ENCODE assay signal across 25 mouse cellular contexts in the genomic region with DNA sequence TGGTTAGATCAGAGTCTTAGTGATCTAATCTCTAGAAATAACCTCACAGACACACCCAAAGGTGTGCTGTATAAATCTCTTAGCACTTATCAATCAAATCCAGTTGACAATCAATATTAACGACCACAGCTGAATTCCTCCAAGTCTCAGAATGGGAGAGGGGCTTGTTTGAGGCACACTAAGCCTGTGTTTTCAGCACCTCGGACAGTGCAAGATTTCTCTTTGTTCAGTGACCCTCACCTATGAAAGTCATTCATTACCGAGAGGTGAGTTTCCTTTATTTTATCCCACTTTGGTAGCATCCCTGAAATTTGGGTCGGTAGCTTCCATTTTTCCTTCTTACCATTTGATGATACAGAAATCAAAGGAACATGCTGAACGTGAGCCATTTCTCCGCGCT. TPM values are rescaled to one million over a fixed set of nuclear protein-coding genes. Genes with fewer than 3 reads are reported as not detected.
A peak's percentile ranks its signal among the peaks of the same experiment; 100 is the strongest.
DNase-seq lines count a peak whose midpoint lies in the region; ATAC-seq and TF ChIP-seq lines count a peak whose summit lies in the region.
"Had no signal": no experiment of that assay in that cellular context is flagged by ENCODE, and none has a peak within 500 bp of the region (broad histone marks: within the 10 kb centered on the region; RNA-seq: fewer than 3 reads in every experiment).

No protein-coding gene starts in this region.

- no peaks in the 10 kb centered on the region; the same call in 1 of the 2 replicates for H3K27me3 ChIP-seq in lung, embryonic 14.5 days (ENCODE audit: insufficient read depth, low read length)
- H3K27me3 ChIP-seq in embryonic facial prominence, embryonic 11.5 days (ENCODE audit: control insufficient read depth, insufficient read depth, low read length), result no peaks in the 10 kb centered on the region
- H3K27me3 ChIP-seq: liver, embryonic 13.5 days; lung, embryonic 15.5 days; neural tube, embryonic 13.5 days; Patski had no signal

- H3K36me3 ChIP-seq in lung, embryonic 14.5 days (ENCODE audit: insufficient read depth), result no peaks in the 10 kb centered on the region
- H3K36me3 ChIP-seq in embryonic facial prominence, embryonic 11.5 days (replicated peaks; ENCODE audit: control insufficient read depth, insufficient read depth, low read depth, low read length), result no peaks in the 10 kb centered on the region
- H3K36me3 ChIP-seq: heart, embryonic 13.5 days; liver, embryonic 13.5 days; lung, embryonic 15.5 days; neural tube, embryonic 13.5 days had no signal

- no peaks in the 10 kb centered on the region for H3K9me3 ChIP-seq in lung, embryonic 14.5 days (ENCODE audit: low read depth, low read length)
- no peaks in the 10 kb centered on the region for H3K9me3 ChIP-seq in embryonic facial prominence, embryonic 11.5 days (replicated peaks; ENCODE audit: control insufficient read depth, low read length)
- H3K9me3 ChIP-seq: heart, embryonic 13.5 days; liver, embryonic 13.5 days; lung, embryonic 15.5 days; neural tube, embryonic 13.5 days had no signal

- 56% methylated on average over 7 of the region's 7 CpGs for WGBS in lung, embryonic 14.5 days
- 63% methylated on average over 7 of the region's 7 CpGs for WGBS in embryonic facial prominence, embryonic 11.5 days

- no peak for TF ChIP-seq CTCF in lung, embryonic 14.5 days (IDR thresholded peaks at IDR 0.05; ENCODE audit: low read depth)

- ATAC-seq in lung, embryonic 14.5 days (ENCODE audit: insufficient read depth), result no peak
- ATAC-seq in embryonic facial prominence, embryonic 11.5 days (replicated peaks; ENCODE audit: insufficient number of reproducible peaks, low FRiP score, low TSS enrichment, low read depth), result no peak
- ATAC-seq: Patski had no signal

- no peak overlapping the region for H3K27ac ChIP-seq in lung, embryonic 14.5 days (ENCODE audit: low read depth)
- H3K27ac ChIP-seq in embryonic facial prominence, embryonic 11.5 days (replicated peaks; ENCODE audit: low read depth, low read length), result no peak overlapping the region
- H3K27ac ChIP-seq: heart, embryonic 13.5 days; left cerebral cortex, adult 2 months; liver, embryonic 13.5 days; lung, embryonic 15.5 days; macrophage; neural tube, embryonic 13.5 days had no signal

- H3K4me2 ChIP-seq in lung, embryonic 14.5 days, result no peak overlapping the region
- H3K4me2 ChIP-seq in embryonic facial prominence, embryonic 11.5 days (ENCODE audit: low read depth, low read length), result no peak overlapping the region
- H3K4me2 ChIP-seq: heart, embryonic 13.5 days; liver, embryonic 13.5 days; lung, embryonic 15.5 days; midbrain, embryonic 11.5 days; neural tube, embryonic 13.5 days had no signal

- H3K4me1 ChIP-seq in lung, embryonic 14.5 days (ENCODE audit: insufficient read depth), result no peaks in the 10 kb centered on the region
- H3K4me1 ChIP-seq in embryonic facial prominence, embryonic 11.5 days (ENCODE audit: control insufficient read depth, insufficient read depth, low read length), result no peaks in the 10 kb centered on the region
- H3K4me1 ChIP-seq: heart, embryonic 13.5 days; liver, embryonic 13.5 days; lung, embryonic 15.5 days; neural tube, embryonic 13.5 days had no signal

- H3K4me3 ChIP-seq in lung, embryonic 14.5 days (ENCODE audit: low read depth, low read length), result no peak overlapping the region
- H3K4me3 ChIP-seq in embryonic facial prominence, embryonic 11.5 days (ENCODE audit: low read depth, low read length), result no peak overlapping the region
- H3K4me3 ChIP-seq: heart, embryonic 13.5 days; left cerebral cortex, adult 2 months; liver, embryonic 13.5 days; lung, embryonic 15.5 days; neural tube, embryonic 13.5 days had no signal

- H3K9ac ChIP-seq in lung, embryonic 14.5 days, result no peak overlapping the region
- H3K9ac ChIP-seq in embryonic facial prominence, embryonic 11.5 days (replicated peaks; ENCODE audit: low read length), result no peak overlapping the region
- H3K9ac ChIP-seq: heart, embryonic 13.5 days; liver, embryonic 13.5 days; lung, embryonic 15.5 days; neural tube, embryonic 13.5 days had no signal

- DNase-seq in lung, embryonic 14.5 days, result peak; percentile 67
- DNase-seq in lung, postnatal 36 days, result no peak
- DNase-seq in embryo, embryonic 10 days (ENCODE audit: low spot score), result peak; percentile 74
- DNase-seq in embryonic facial prominence, embryonic 11.5 days (ENCODE audit: low spot score), result peak; percentile 79
- DNase-seq in mesoderm, embryonic 11.5 days (ENCODE audit: low read depth, low spot score), result peak; percentile 52
- DNase-seq in layer of hippocampus, postnatal 36 days, result no peak
- DNase-seq in layer of hippocampus, postnatal 25 days (ENCODE audit: extremely low spot score in 1 of 2, low spot score in 1 of 2), result no peak
- no peak for DNase-seq in ovary, postnatal 36 days (ENCODE audit: low spot score)
- DNase-seq: adrenal gland, postnatal 36 days; cerebellum, adult 18-20 months; cerebellum, postnatal 36 days; heart, postnatal 36 days; left cerebral cortex, postnatal 4 days; liver, embryonic 13.5 days; thymus, adult 2 months had no signal

RNA-seq across cellular contexts. Expression of gene Tcerg1l, which starts 32.4 kb away (rescaled TPM):
- polyA plus RNA-seq in lung, embryonic 14.5 days (2014; fragmentation: Nextera tagmentation; extraction: Ambion mirVana), result 0.57 and 0.88 TPM in 2 replicates
- 1.5 and 2.0 TPM in 2 replicates for polyA plus RNA-seq in embryonic facial prominence, embryonic 11.5 days (2014; fragmentation: Nextera tagmentation; extraction: Ambion mirVana)
- 10 to 100 TPM; 10.3 to 12.0 TPM for total RNA-seq in layer of hippocampus, postnatal 36 days (2021)
- 10 to 100 TPM; 10.6 to 13.8 TPM for total RNA-seq in layer of hippocampus, postnatal 25 days (2021)
- total RNA-seq: gastrocnemius, adult 8-10 months; granulocyte monocyte progenitor cell, adult 5-6 weeks; heart, postnatal 36 days; monocyte, adult 5-6 weeks had no signal
- polyA plus RNA-seq: macrophage had no signal

Comparison
In these comparisons a context has a peak if more than half of its experiments do, and no peak if none do; other contexts are left out.
1. DNase-seq: peak in lung, embryonic 14.5 days (single experiment), embryo, embryonic 10 days (single experiment), embryonic facial prominence, embryonic 11.5 days (single experiment) and mesoderm, embryonic 11.5 days (single experiment); none in lung, postnatal 36 days (single experiment), layer of hippocampus, postnatal 36 days (0 of 2), layer of hippocampus, postnatal 25 days (0 of 2) and ovary, postnatal 36 days (single experiment).